Mouse (Mus musculus): ENCODE data around the gene Ppie.

DNA sequence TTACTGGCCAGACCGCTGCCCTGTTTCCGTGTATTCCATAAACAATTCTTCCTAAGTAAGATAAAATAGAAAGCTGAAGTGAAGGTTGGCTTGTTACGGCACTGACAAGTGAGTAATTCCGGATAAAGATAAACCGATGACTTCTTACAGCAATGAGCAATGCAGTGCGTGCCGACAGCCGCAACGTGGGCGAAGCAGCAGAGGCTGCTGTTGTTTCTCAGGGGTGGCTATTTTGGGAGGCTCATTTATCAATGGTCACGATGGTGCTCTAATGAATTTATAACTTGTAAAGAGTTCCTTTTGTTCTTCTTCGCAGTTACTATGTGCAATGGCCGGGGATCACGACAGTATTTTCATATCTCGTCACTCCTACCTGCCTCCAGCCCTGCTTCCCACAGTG, 24.4 kb upstream of the Ppie start:
- no peak for TF ChIP-seq CTCF (IDR thresholded peaks at IDR 0.05; ENCODE audit: low read depth, low read length)
- no peak for TF ChIP-seq TAL1 (conservative IDR thresholded peaks at IDR 0.05; ENCODE audit: low read depth, low read length)
- TF ChIP-seq GATA1 (IDR thresholded peaks at IDR 0.05; ENCODE audit: borderline replicate concordance, low read length) = no peak
- no peak for TF ChIP-seq GATA2 (IDR thresholded peaks at IDR 0.05; ENCODE audit: borderline replicate concordance, low read depth, low read length)
- no peak for TF ChIP-seq POLR2AphosphoS5 (IDR thresholded peaks at IDR 0.05; ENCODE audit: insufficient replicate concordance, low read depth, low read length)
